Mouse (Mus musculus): Measurements from ENCODE around the gene Cyp2w1.
"Not testable (repeated sequence)": the region's sequence is repeated elsewhere in the genome, so short reads cannot be mapped to it uniquely, and the experiment has no call there.

The Cyp2w1 gene

DNA sequence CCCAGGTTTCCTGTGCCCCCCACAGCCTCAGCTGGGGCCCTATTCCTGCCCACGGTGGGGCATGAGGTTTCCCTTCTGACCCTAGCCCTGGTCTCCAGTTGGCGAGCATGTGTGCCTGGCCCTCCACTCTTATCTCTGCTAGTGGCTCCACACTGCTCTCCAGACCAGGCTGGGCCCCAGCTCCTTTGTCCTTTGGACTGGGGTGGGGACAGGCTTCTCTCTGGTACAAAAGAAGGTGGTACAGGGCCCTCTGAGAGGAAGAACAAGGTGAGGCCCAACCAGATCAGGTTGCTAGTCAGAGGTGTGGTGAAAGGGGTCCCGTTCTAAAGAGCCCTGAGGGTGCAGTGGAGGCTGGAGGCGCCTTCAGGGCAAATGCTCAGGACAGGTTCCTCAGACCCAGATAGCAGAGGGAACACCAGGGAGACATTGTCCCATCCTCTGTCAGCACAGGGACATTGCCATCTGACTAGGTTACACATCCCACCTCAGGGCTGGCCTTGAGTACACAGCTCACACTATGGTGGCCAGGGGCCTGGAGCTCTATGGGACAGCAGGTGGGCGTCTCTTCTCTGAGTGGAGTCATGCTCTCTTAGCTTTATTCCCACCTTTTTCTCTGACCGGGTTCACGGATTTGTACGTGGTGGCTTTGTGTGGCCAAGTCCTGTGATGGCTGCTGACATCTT, 19.7 kb upstream of the Cyp2w1 start:
- DNase-seq (ENCODE audit: low spot score) = no peak

DNA sequence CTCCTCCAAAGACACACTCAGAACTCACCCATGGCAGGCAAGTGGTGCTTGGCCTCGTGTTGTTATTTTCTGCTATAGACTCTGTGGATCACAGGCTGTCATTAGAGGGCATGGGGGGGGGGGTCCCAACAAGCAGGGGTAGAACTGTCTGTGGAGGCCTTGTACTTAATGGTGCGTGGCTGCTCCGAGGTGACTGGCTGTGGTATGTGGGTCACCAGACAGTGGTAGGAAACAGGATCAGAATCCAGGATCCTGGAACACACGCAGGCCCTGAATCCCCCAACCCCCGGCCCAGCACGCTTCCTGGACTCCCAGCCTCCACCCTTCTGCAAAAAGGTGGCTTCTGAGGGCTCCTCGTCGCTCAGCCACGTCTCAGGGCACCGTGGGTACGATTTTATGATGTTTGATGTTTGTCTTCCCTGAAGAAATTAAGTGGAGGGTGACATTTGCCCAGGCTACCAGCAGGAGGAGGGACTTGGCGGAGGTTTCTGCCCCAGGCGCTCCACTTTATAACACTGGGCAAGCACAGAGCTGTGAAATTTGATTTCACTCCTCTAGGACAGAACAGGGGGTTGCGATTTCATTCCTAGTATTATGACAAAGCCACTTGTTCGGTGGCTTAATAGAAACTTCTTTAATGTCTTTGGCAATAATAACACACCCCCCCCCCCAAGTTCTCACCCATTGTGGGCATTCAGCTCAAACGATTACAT, 19.0 kb upstream of the Cyp2w1 start:
- DNase-seq (ENCODE audit: low spot score) = no peak

DNA sequence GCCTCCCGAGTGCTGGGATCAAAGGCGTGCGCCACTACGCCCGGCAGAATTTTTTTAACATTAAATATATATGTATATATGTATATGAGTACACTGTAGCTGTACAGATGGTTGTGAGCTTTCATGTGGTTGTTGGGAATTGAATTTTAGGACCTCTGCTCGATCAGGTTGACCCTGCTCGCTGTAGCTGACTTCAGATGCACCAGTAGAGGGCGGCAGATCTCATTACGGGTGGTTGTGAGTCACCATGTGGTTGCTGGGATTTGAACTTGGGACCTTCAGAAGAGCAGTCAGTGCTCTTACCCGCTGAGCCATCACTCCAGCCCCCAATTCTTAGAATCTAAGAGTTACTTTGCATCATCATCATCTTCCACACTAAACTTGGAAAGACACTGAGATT, 18.0 kb upstream of the Cyp2w1 start:
- not testable (repeated sequence) for DNase-seq (ENCODE audit: low spot score)

DNA sequence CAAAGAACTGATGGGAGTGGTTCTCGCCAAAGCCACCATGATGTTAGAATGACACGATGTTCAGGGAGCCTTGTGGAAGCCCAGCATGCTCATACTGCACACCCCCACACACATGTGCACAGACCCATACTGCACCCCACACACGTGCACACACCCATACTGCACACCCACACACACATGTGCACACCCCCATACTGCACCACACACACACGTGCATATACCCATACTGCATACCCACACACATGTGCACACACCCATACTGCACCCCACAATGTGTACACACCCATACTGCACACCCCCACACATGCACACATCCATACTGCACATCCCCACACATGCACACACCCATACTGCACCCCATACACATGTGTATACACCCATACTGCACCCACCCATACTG, 16.8 kb upstream of the Cyp2w1 start:
- no peak for DNase-seq (ENCODE audit: low spot score)

DNA sequence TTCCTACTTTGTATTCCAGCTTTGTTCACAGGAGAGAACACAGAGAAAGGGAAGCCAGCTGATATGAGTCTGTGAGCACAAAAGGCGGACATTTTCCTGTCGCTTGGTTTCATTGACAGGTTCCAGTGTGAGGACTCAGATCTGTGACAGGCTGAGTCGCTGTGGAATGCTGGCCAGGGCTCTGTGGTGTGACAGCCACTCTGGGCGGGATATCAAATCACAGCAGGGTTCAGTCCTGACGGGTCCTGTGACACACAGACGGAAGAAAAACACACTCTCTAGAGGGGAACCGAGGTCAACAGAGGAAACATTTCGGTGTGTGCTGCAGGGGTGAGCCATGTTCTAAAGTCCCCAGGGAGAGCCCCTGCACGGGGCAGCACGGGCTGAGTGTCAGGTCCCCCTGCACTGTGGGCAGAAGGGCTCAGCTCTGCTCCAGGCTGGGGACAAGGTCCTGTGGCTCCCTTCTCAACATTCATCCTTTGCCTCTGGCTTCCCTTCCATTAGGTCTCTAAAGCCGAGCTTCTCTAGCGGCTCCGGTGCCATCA, 14.5 kb upstream of the Cyp2w1 start:
- no peak for DNase-seq (ENCODE audit: low spot score)

DNA sequence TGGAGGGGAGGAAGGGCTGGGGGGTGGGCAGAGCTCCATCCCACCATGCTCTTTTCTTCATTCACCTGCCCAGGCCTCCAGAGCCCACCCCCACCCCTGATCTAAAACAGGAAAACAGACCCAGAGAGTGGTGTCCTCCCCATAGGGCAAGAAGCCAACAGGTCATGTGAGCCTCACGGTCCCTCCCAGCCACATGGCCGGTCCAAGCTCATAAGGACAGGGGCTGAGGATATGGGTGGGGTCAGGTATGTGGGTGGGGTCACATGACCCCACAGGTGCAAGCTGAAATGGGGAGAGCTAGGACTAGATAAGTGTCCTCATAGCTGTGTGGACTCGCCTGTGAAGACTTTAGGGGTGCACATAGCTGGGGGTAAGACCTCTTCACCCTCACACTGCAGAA, 14.0 kb upstream of the Cyp2w1 start:
- DNase-seq (ENCODE audit: low spot score) = no peak

DNA sequence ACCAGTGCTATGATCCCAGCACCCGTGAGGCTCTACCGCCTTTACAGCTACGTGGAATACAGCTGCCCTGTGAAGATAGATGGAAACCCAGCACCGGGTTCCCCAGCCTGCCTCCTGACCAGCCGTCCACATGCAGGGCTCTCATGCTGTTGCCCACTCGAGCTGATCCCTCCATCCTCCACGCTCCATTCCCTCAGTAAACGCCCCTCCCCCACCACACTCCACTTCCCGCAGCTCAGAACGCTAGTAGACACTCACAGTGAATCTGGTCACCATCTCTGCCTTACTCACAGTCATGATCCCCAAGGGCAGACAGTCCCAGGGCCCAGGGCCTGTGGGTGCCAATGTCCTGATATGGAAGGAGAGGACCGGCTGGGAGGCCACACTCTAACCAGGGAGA, 13.5 kb upstream of the Cyp2w1 start:
- DNase-seq (ENCODE audit: low spot score) = no peak

DNA sequence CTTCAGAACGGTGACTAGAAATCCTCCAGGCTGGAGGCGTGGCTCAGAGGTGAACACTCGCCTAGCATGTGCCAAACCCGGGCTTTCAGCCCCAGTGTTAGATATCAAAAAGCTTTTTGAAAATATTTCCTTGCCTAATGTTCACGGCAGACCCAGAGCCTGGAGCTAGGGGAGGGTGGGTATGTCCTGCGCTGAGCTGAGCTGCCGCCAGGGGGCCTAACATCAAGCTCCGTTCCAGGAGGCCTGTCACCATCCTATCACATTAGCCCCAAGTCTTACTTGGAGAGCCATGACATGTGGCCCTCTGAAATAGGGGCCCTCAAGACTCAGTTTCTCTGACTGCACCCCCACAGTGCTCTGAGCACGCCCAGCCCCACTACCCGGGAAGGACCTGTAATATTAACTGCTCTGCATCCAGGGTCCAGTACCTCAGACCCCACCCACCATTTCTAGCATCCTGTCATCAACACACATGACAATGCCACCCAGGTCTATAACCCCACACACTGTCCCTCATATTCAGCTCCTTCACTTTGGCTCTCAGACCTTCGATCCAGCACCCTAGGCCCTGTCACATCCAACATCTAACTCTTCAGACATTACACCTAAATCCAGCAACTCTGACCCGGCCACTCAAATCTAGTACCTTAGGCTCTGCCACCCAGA, 8.3 kb upstream of the Cyp2w1 start:
- DNase-seq (ENCODE audit: low spot score) = peak; percentile 58

DNA sequence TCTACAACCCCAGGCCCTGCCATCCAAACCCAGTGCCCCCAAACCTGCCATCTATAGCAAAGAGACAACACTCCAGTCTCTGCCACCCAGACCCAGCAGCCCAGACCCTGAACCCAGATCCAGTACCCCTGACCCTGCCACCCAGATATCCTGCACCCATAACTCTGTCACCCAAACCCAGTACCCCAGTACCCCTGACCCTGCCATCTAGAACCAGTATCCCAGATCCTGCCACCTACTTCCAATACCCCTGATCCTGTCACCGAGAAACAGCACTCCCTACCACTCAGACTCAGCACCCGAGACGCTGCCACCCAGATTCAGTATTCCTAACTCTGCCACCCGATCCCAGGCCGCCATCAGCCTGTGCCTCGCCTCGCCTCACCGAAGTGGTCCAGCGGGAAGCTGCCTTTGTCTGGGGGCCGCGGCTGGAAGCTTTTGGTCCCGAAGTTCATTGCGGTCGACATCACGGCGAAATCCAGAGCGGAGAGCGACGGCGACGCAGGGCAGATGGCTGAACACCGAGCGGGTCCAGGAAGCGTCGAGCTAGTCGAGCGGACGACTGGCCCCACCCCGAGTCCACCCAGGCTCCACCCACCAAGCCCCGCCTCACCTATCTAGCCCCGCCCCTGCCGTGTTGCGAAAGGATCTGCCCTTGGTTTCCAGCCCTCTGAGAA, 7.6 kb upstream of the Cyp2w1 start:
- DNase-seq (ENCODE audit: low spot score) = peak; percentile 88

DNA sequence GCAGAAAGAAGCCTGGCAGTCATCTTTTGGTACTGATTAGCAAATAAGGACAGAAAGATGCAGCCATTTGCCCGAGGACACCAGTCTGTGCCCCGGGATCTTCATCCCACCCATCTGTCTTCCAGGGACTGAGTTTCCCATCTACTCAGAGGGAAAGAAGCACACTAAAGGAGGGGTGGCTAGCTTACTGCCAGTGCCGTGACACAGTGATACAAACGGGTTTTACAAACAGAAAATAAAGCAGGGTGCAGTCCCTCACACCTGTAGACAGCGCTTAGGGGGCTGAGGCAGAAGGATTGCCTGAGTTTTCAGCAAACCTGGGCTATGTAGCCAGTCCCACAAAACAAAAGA, 7.1 kb upstream of the Cyp2w1 start:
- no peak for DNase-seq (ENCODE audit: low spot score)

DNA sequence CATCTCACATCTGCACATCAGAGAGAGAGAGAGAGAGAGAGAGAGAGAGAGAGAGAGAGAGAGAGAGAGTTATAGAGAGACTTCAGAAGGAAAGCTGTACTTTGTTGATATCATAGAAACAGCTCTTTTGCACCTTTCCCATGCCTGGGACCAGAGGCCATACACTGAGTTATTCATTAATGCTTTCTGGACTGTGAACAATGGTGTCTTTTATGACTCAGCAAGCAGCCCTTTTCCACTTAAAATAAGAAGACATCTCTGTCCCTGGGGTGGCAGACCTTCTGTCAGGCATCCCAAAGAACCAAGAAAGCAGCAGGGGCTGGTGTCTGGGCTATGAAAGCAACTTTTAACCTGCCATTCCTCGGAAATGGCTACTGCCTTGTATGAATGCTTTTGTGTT, 5.2 kb upstream of the Cyp2w1 start:
- no peak for DNase-seq (ENCODE audit: low spot score)

DNA sequence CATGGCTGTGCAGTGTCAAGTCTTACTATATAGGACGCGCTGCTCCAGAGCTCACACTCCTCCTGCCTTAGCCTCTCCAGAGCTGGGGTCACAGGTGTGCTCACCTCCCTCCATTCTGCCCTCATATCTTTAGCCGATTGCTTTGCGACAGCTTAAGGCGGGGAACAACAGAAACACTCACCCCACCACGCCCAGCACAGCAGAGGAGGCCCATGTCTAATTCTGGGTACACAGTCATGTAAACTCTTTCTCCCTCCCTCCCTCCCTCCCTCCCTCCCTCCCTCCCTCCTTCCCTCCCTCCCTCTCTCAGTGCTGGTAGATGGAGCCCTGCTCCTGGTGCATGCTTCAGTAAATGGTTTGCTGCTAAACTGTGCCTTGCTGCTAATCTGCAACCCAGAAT, 2.7 kb upstream of the Cyp2w1 start:
- DNase-seq (ENCODE audit: low spot score) = no peak

DNA sequence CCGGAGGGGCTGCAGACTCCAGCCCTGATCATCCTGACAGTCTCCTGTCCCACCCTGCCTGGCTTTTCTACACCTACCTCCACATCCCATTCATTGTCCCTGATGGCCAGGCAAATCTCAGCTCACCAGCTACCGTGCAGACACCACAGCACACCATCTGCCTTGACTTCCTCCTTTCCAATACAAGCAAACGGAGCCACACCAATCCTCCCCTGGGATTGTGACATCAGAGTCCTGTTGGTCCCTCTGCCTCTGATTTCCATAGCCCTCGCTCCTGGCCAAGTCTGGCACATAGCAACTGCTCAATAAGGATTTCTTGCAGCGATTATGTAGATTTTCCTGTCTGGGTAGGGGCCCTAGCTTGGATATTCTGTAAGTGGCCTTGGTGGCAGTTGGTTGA, 1.3 kb upstream of the Cyp2w1 start, which contains the start of gene Cox19:
Cox19 (minus strand) TSS at position 285 of the 400 bp plus-strand sequence.
- DNase-seq (ENCODE audit: low spot score) = no peak

DNA sequence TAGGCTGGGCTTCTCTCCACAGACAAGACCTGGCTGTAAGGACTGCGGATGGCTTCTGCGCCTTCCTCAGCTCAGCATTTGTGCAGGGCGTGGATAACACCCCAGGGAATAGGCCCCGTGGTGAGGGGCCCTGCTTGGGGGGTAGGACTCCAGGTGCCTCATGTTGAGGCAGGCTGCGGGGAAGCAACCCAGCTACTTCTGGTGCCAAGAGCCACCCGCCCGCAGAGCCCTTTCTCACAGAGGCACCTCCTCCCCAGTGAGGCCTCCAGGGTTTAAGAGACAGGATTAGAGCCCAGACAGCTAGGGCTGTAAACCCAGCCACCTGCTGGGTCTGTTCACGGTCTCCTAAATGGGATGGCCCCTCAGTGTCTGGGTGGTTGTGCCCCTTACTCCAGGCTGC, 789 bp upstream of the Cyp2w1 start:
- no peak for DNase-seq (ENCODE audit: low spot score)

DNA sequence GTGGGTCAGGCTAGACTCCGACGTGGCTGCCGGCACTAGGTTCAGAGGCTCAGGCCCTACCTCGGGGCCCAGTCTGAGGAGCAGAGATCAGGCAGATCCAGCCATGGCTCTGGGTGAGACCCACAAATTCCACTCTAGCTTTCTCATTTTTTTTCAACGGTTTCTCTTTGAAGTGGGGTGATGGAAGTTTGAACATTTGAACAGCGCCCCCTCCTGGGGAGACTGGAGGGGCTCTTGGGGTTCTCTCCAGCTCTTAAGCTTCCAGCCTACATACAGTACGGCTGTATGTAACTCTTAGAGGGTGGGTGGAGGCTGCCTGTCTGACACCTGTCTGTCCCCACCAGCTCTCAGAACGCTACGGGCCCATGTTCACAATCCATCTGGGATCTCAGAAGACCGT, 1.1 kb downstream of the Cyp2w1 start:
- no peak for DNase-seq (ENCODE audit: low spot score)

DNA sequence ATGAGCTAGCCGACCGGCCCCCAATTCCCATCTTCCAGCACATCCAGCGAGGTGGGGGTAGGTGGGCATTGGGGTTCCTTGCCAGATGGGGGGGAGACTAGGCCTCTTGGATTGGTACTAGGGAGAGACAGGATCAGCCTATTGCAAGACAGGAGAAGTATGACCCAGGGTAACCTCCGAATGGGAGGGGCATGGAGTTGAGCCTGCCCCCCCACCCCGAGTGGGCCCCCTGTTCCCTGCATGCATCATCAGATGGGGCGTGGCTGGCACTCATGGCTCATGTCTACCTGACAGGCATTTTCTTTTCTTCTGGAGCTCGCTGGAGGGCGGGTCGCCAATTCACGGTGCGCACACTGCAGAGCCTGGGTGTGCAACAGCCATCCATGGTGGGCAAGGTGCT, 1.5 kb downstream of the Cyp2w1 start:
- no peak for DNase-seq (ENCODE audit: low spot score)

DNA sequence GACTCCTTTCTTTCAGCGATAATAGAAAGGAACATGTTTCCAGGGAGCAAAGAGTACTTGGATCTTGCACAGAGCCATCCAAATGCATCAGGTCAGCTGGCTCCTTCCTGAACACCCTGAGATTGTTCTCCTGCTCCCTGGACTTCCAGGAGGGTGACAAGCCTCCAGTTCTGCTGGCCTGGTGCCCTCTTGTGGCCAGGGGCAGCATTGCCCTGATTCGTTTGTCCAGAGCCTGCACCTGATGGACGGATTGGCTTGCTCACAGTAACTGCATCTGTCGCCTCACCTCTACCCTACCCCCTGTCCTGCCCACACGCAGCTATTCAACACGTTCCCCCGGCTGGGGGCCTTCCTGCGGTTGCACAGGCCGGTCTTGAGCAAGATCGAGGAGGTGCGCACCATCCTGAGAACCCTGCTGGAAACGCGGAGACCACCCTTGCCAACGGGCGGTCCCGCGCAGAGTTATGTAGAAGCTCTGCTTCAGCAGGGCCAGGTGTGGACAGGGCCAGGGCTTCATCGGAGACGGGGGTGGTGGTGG, 2.9 kb downstream of the Cyp2w1 start:
- DNase-seq (ENCODE audit: low spot score) = peak; percentile 67

DNA sequence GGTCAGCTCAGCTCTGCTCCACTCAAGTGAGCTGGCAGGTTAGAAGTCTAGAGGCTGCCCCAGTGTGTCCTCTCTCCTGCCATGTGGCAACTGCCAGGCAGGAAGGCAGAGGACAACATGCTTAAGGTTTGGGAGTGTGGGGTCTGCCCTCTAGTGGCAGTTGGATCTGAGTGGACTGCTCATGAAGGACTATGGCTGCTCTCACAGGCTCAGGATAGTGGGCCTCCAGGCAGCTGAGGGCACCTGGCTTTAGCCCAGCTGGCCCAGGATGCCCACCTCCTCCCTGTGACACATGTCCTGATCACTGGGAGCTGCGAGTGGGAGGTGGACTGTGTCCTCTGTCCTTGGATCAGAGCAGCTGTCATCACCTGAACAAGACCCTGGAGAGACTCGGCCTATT, 6.2 kb downstream of the Cyp2w1 start:
- DNase-seq (ENCODE audit: low spot score) = no peak

DNA sequence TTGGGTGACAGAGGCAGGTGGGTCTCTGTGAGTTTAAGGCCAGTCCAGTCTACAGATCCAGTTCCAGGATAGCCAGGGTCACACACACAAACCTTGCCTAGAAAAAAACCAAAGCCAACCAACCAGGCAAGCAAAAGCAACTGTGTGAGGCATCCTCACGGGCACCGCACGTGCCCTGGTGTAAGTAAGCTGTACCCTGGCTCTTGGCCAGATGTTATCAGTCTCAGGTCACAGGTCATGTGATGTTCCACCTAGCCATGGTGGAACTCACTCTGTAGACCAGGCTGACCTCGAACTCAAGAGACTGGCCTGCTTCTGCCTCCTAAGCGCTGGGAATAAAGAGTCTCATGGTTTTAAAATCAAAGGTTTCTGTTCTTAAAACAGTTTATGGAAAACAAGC, 6.8 kb downstream of the Cyp2w1 start:
- DNase-seq (ENCODE audit: low spot score) = no peak

DNA sequence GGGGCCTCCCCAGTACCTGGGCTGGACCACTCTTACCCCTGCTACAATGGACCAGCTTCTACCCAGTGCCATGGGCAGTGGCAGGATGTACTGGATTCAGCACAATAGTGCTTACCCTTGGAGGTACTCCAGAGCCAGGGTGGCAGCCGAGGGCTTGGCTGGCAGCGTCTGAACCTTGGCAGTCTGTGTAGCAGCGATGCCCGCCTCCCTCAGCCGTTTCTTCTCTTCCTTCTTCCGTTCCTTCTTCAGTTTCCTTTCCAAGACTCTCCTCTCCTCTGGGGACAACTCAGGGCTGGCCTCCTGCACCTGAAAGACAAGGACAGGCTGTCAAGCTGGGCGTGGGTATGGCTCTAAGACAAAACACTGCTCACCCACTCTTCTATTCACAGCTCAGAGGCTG, 11.4 kb downstream of the Cyp2w1 start:
- DNase-seq (ENCODE audit: low spot score) = no peak

DNA sequence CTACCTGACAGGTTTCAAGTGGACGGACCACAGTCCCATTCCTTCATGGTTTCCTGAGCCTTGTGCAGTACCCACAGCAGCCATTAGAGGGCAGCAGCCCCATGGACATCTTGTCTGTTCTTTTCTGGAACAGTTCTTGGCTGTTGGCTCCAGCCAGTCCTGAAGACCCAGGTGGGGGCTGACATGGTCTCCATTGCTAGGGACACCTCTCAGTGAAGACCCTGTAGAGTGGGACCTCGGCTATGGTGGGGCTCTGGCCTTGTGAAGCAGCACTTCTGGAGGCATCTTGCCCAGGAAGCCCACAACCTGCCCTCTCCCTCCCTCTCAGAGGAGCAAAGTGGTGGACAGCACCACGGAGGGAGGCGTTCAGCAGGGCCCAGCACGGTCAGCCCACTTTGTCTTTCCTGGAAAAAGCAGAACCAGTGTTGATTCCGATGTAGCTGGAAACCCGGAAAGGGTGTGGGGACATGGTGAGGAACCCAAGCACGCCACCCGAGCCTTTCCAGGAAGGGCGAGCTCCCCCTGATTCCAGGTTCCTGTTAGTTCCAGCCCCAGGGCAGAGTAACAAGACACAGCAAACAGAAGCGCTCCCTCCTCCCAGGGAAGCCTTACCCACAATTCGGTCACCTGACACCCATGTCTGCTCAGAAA, 12.0 kb downstream of the Cyp2w1 start:
- peak; percentile 75 for DNase-seq (ENCODE audit: low spot score)
